Mouse (Mus musculus): Measurements from ENCODE around the gene Hcn3. TPM values are rescaled to one million over a fixed set of nuclear protein-coding genes. Genes with fewer than 3 reads are reported as not detected.
A peak's percentile ranks its signal among the peaks of the same experiment; 100 is the strongest.

Gene Hcn3
- polyA plus RNA-seq, 1 experiment from 2014 or later: 0.61 TPM

DNA sequence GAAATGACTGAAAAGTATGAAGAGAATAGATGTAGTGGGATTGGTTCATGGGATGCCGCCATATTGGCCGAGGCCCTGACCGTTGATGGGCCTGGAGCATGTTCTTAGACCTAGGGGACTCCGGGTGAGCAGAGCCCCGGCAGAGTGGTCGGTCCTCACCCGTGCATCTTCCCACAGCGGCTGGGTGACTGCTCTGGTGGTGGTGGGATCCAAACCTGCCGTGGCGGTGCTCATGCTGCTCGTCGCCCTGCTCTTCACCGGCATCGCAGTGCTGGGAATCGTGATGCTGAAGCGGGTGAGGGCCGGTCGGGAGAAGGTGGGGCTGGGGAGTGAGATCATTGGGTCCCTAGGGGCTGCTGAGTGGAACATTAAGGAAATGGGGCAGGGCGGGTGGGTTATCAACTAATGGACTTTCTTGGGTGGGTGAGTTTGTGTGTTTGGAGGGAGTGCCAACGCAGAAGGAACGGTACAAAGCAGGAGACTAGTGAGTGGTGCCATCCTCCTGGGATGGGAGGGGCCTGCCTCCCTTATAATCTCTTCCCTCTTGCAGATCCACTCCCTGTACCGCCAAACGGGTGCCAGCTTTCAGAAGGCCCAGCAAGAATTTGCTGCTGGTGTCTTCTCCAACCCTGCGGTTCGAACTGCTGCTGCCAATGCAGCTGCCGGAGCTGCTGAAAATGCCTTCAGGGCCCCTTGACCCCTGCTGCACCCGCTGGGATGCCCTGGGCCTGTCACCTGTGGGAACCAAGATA lies 21.9 kb upstream of the Hcn3 start:
- no peaks in the 10 kb centered on the region for H3K9me3 ChIP-seq (ENCODE audit: low read depth, low read length)
- no peak overlapping the region for H3K4me2 ChIP-seq
- no peak for DNase-seq

DNA sequence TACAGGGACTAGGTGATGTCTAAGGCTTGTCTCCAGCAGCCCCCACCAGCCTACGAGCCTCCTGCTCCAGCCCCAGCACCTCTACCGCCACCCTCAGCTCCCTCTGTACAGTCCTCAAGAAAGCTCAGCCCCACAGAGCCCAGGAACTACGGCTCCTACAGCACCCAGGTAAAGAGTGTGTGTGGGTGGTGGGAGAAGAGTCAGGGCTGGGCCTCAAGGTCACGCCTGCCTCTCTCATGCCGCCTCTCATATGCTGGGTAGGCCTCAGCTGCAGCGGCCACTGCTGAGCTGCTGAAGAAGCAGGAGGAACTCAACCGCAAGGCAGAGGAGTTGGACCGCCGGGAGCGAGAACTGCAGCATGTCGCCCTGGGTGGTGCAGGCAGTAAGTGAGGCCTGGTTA lies 19.1 kb upstream of the Hcn3 start:
- H3K9me3 ChIP-seq (ENCODE audit: low read depth, low read length): no peaks in the 10 kb centered on the region
- TF ChIP-seq CTCF (IDR thresholded peaks at IDR 0.05; ENCODE audit: low read depth): no peak
- H3K4me2 ChIP-seq: peak overlapping the region; percentile 75
- H3K36me3 ChIP-seq (ENCODE audit: insufficient read depth): peaks cover 62% of the 10 kb centered on the region
- H3K27ac ChIP-seq (ENCODE audit: low read depth): no peak overlapping the region
- DNase-seq (no peak), ATAC-seq (ENCODE audit: insufficient read depth) (no peak)
- H3K27me3 ChIP-seq (ENCODE audit: insufficient read depth, low read length): no peaks in the 10 kb centered on the region
- H3K4me1 ChIP-seq (ENCODE audit: insufficient read depth): peaks cover 8% of the 10 kb centered on the region; the same call in 1 of the 2 replicates
- H3K9ac ChIP-seq: no peak overlapping the region
- WGBS: 89% methylated on average over 11 of the region's 11 CpGs
- H3K4me3 ChIP-seq (ENCODE audit: low read depth, low read length): 0 out of 2 replicates have a peak overlapping the region, but pooled peaks have one; percentile 78

More for the DNA sequence above, 21.9 kb upstream of the Hcn3 start:
- Histone ChIP-seq H3K27me3 (ENCODE audit: insufficient read depth, low read length) (no peaks in the 10 kb centered on the region), H3K4me1 (ENCODE audit: insufficient read depth) (peaks cover 10% of the 10 kb centered on the region; the same call in 1 of the 2 replicates), H3K36me3 (ENCODE audit: insufficient read depth) (peaks cover 36% of the 10 kb centered on the region), H3K4me3 (ENCODE audit: low read depth, low read length) (no peak overlapping the region), H3K9ac (no peak overlapping the region), H3K27ac (ENCODE audit: low read depth) (no peak overlapping the region)
- no peak for TF ChIP-seq CTCF (IDR thresholded peaks at IDR 0.05; ENCODE audit: low read depth)
- WGBS: 89% methylated on average over 27 of the region's 27 CpGs
- no peak for ATAC-seq (ENCODE audit: insufficient read depth)

DNA sequence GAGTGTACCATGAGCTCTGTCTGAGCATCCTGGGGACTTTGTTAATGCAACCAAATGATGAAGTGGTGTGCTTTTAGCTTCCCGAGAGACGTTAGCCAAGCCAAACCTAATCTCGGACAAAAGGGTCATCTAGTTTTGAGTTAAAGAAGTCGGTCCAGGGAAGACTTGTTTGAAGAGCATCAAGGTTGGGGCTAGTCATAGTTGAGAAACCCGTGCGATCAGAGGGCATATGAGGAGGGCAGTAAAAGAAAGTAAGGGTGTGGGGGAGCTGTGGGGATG lies 18.1 kb upstream of the Hcn3 start:
- Histone ChIP-seq H3K36me3 (ENCODE audit: insufficient read depth) (peaks cover 72% of the 10 kb centered on the region), H3K4me1 (ENCODE audit: insufficient read depth) (peaks cover 4% of the 10 kb centered on the region; the same call in 1 of the 2 replicates), H3K9me3 (ENCODE audit: low read depth, low read length) (no peaks in the 10 kb centered on the region), H3K9ac (peak overlapping the region; percentile 82), H3K27ac (ENCODE audit: low read depth) (peak overlapping the region; percentile 74; the same call in 1 of the 2 replicates), H3K4me2 (peak overlapping the region; percentile 75), H3K4me3 (ENCODE audit: low read depth, low read length) (peak overlapping the region; percentile 78), H3K27me3 (ENCODE audit: insufficient read depth, low read length) (no peaks in the 10 kb centered on the region)
- no peak for ATAC-seq (ENCODE audit: insufficient read depth)
- WGBS: 2% methylated on average over 6 of the region's 6 CpGs
- TF ChIP-seq CTCF (IDR thresholded peaks at IDR 0.05; ENCODE audit: low read depth): no peak
- DNase-seq: peak; percentile 30

- Histone ChIP-seq H3K9me3 (ENCODE audit: low read depth, low read length) (no peaks in the 10 kb centered on the region), H3K27ac (ENCODE audit: low read depth) (peak within 1 kb of the TSS; percentile 74), H3K4me2 (peak within 1 kb of the TSS; percentile 75), H3K4me3 (ENCODE audit: low read depth, low read length) (peak within 1 kb of the TSS; percentile 78), H3K36me3 (ENCODE audit: insufficient read depth) (peaks cover 76% of the 10 kb centered on the region), H3K9ac (peak within 1 kb of the TSS; percentile 82), H3K27me3 (ENCODE audit: insufficient read depth, low read length) (no peaks in the 10 kb centered on the region), H3K4me1 (ENCODE audit: insufficient read depth) (peaks cover 4% of the 10 kb centered on the region; the same call in 1 of the 2 replicates)
- no peak for TF ChIP-seq CTCF (IDR thresholded peaks at IDR 0.05; ENCODE audit: low read depth)
- DNase-seq (peak; percentile 96), ATAC-seq (ENCODE audit: insufficient read depth) (peak; percentile 95)
- WGBS: under 1% methylated on average over 43 of the region's 43 CpGs
Observed at GRCm38 (mm10) chr3:89177242-89178106, 17.5 kb upstream of the Hcn3 start, which contains the start of gene Scamp3. Gene Scamp3, plus strand, starts transcription at chr3:89177473.

DNA sequence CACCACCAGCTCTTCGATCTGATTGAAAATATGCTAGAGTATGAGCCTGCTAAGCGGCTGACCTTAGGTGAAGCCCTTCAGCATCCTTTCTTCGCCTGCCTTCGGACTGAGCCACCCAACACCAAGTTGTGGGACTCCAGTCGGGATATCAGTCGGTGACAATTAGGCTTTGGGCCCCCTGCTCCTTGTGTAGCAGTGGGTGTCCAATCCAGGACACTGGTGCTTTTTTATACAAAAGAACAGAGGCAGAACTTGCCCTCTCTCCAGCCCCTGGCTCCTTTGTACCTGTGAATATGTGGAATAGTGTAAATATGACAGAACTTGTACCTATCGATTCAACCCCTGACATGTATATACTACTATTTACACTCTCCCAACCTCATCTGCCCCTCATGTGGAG lies 16.4 kb upstream of the Hcn3 start:
- no peak overlapping the region for H3K4me3 ChIP-seq (ENCODE audit: low read depth, low read length)
- no peaks in the 10 kb centered on the region for H3K27me3 ChIP-seq (ENCODE audit: insufficient read depth, low read length)
- TF ChIP-seq CTCF (IDR thresholded peaks at IDR 0.05; ENCODE audit: low read depth): no peak
- peaks cover 76% of the 10 kb centered on the region for H3K36me3 ChIP-seq (ENCODE audit: insufficient read depth)
- peaks cover 4% of the 10 kb centered on the region; the same call in 1 of the 2 replicates for H3K4me1 ChIP-seq (ENCODE audit: insufficient read depth)
- no peak for ATAC-seq (ENCODE audit: insufficient read depth)
- no peaks in the 10 kb centered on the region for H3K9me3 ChIP-seq (ENCODE audit: low read depth, low read length)
- 76% methylated on average over 7 of the region's 7 CpGs for WGBS
- no peak overlapping the region for H3K4me2 ChIP-seq
- no peak overlapping the region for H3K27ac ChIP-seq (ENCODE audit: low read depth)
- H3K9ac ChIP-seq: no peak overlapping the region
- DNase-seq: no peak

DNA sequence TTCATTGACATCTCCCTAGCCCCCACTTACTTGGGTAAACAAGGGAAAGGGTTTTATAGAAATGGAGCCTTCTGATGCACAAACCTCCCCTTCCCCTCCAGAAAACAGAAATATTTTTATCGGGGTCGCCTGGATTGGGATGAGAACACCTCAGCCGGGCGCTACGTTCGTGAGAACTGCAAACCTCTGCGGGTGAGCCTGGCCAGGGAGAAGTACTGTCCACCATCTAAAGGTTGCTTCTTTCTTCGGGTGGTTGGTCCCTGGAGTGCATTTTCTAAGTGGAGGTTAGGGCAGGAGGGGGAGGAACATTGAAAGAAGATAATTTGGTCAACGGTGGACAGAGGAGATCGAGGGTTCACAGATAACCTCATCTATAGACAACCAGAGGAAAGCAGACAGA lies 15.5 kb upstream of the Hcn3 start:
- Histone ChIP-seq H3K27me3 (ENCODE audit: insufficient read depth, low read length) (no peaks in the 10 kb centered on the region), H3K9me3 (ENCODE audit: low read depth, low read length) (no peaks in the 10 kb centered on the region), H3K4me1 (ENCODE audit: insufficient read depth) (peaks cover 4% of the 10 kb centered on the region; the same call in 1 of the 2 replicates), H3K9ac (no peak overlapping the region), H3K4me2 (no peak overlapping the region), H3K27ac (ENCODE audit: low read depth) (no peak overlapping the region), H3K36me3 (ENCODE audit: insufficient read depth) (peaks cover 77% of the 10 kb centered on the region), H3K4me3 (ENCODE audit: low read depth, low read length) (no peak overlapping the region)
- DNase-seq: no peak
- WGBS: 85% methylated on average over 10 of the region's 10 CpGs
- ATAC-seq (ENCODE audit: insufficient read depth): no peak
- no peak for TF ChIP-seq CTCF (IDR thresholded peaks at IDR 0.05; ENCODE audit: low read depth)

DNA sequence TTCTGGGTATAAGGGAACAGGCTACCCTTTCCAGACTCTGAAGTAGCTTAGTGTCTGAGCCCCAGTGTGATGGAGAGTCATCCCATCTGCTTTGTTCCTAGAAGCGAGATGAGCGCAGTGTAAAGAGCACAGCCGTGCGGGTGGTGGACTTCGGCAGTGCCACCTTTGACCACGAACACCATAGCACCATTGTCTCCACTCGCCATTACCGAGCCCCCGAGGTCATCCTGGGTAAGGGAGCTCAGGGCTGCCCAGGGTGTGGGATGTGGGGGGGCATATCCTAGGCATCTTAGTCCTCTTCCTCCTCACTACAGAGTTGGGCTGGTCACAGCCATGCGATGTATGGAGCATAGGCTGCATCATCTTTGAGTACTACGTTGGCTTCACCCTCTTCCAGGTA lies 14.8 kb upstream of the Hcn3 start:
- no peak for TF ChIP-seq CTCF (IDR thresholded peaks at IDR 0.05; ENCODE audit: low read depth)
- no peak overlapping the region for H3K4me2 ChIP-seq
- 91% methylated on average over 11 of the region's 11 CpGs for WGBS
- no peaks in the 10 kb centered on the region for H3K9me3 ChIP-seq (ENCODE audit: low read depth, low read length)
- H3K36me3 ChIP-seq (ENCODE audit: insufficient read depth): peaks cover 77% of the 10 kb centered on the region
- no peak overlapping the region for H3K4me3 ChIP-seq (ENCODE audit: low read depth, low read length)
- DNase-seq: no peak
- no peak overlapping the region for H3K27ac ChIP-seq (ENCODE audit: low read depth)
- no peak overlapping the region for H3K9ac ChIP-seq
- H3K27me3 ChIP-seq (ENCODE audit: insufficient read depth, low read length): no peaks in the 10 kb centered on the region
- peaks cover 4% of the 10 kb centered on the region; the same call in 1 of the 2 replicates for H3K4me1 ChIP-seq (ENCODE audit: insufficient read depth)
- no peak for ATAC-seq (ENCODE audit: insufficient read depth)

All from lung, embryonic 14.5 days (tissue).